Mouse (Mus musculus): ENCODE results near the gene Tor4a. TPM values are rescaled to one million over a fixed set of nuclear protein-coding genes. Genes with fewer than 3 reads are reported as not detected.

The Tor4a gene
- polyA plus RNA-seq, 1 experiment from 2014 or later, result 3.1 TPM

DNA sequence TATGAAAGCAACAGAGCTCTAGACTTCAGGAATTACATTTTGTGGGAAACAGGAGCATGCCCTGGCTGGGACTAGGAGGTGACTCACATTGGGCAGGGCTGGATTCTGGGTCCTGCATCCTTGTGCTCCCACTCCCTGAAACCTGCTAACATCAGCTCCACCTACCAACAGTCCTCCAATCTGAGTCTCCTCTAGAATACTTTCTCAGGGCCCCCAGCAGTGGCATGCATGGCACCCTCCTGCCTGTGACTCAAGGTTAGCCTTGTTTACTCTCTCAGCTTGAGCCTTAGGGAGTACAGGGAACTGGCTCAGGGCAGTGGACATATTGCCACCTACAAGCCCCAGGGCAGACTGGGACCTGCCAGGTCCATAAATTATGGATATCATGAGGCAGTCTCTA is 41.4 kb upstream of the Tor4a start:
- no peak overlapping the region for H3K27ac ChIP-seq (replicated peaks; ENCODE audit: low read depth, low read length)
- no peaks in the 10 kb centered on the region for H3K36me3 ChIP-seq (ENCODE audit: control insufficient read depth, insufficient read depth, low read length)
- H3K4me1 ChIP-seq (ENCODE audit: control insufficient read depth, insufficient read depth, low read length), result peaks cover 11% of the 10 kb centered on the region; the same call in 1 of the 2 replicates
- DNase-seq (ENCODE audit: low spot score) (no peak), ATAC-seq (ENCODE audit: insufficient number of reproducible peaks, low FRiP score, low TSS enrichment, low read depth) (no peak)
- no peak overlapping the region for H3K4me2 ChIP-seq (ENCODE audit: low read depth, severe bottlenecking)
- H3K27me3 ChIP-seq (ENCODE audit: control insufficient read depth, insufficient read depth, low read length), result peaks cover 23% of the 10 kb centered on the region
- no peaks in the 10 kb centered on the region for H3K9me3 ChIP-seq (ENCODE audit: control insufficient read depth, low read length)
- no peak overlapping the region for H3K4me3 ChIP-seq (ENCODE audit: low read depth, low read length)
- H3K9ac ChIP-seq (ENCODE audit: low read length), result no peak overlapping the region

DNA sequence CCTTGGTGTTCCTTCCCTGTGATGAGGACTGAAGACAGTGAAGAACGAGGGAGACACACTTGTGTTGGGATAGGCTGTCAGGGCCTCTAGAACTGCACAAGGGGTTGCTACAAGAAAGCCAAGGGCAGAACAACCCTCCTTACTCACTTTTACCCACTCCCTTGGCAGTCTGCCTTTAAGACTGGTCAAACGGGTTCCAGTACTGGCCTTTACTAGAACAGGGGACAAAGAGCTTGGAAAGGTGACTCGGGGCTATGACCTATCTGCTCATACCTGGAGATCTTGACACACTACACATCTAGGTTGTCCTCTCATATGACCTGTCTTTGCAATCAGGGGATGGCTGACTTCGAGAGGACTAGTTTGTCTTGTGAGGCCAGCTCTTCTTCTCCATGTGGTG is 40.8 kb upstream of the Tor4a start:
- ATAC-seq (ENCODE audit: insufficient number of reproducible peaks, low FRiP score, low TSS enrichment, low read depth) (no peak), DNase-seq (ENCODE audit: low spot score) (no peak)
- Histone ChIP-seq H3K4me2 (ENCODE audit: low read depth, severe bottlenecking) (no peak overlapping the region), H3K4me3 (ENCODE audit: low read depth, low read length) (no peak overlapping the region), H3K36me3 (ENCODE audit: control insufficient read depth, insufficient read depth, low read length) (no peaks in the 10 kb centered on the region), H3K9ac (ENCODE audit: low read length) (no peak overlapping the region), H3K27ac (replicated peaks; ENCODE audit: low read depth, low read length) (no peak overlapping the region), H3K27me3 (ENCODE audit: control insufficient read depth, insufficient read depth, low read length) (peaks cover 18% of the 10 kb centered on the region), H3K4me1 (ENCODE audit: control insufficient read depth, insufficient read depth, low read length) (peaks cover 11% of the 10 kb centered on the region; the same call in 1 of the 2 replicates), H3K9me3 (ENCODE audit: control insufficient read depth, low read length) (no peaks in the 10 kb centered on the region)
- WGBS, result 61% methylated on average over 4 of the region's 4 CpGs

DNA sequence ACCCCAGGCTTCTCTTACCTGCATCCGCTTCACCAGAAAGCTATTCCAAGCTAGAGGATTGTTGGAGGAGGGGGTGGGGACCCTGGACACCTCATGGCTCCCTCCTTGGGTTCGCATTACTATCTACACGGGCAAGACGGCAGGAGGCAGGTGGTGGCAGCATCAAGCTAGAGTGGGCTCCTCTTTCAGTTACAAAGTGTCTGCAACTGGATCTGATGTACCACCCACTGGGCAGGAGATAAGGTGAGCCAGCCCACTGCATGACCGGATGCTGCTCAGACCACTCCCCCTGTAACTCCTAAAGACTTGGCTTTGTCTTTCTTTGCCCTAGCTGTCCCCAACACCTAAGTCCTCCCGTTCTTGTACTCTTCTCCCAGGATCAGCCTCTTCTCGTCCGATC is 39.9 kb upstream of the Tor4a start, which contains the start of gene Rnf224:
Rnf224 (minus strand) TSS at position 174 of the 400 bp plus-strand sequence.
- Histone ChIP-seq H3K27me3 (ENCODE audit: control insufficient read depth, insufficient read depth, low read length) (peaks cover 10% of the 10 kb centered on the region), H3K9me3 (ENCODE audit: control insufficient read depth, low read length) (no peaks in the 10 kb centered on the region), H3K4me1 (ENCODE audit: control insufficient read depth, insufficient read depth, low read length) (peaks cover 8% of the 10 kb centered on the region; the same call in 1 of the 2 replicates), H3K27ac (replicated peaks; ENCODE audit: low read depth, low read length) (no peak within 1 kb of the TSS), H3K9ac (ENCODE audit: low read length) (no peak within 1 kb of the TSS), H3K4me2 (ENCODE audit: low read depth, severe bottlenecking) (no peak within 1 kb of the TSS), H3K4me3 (ENCODE audit: low read depth, low read length) (no peak within 1 kb of the TSS), H3K36me3 (ENCODE audit: control insufficient read depth, insufficient read depth, low read length) (no peaks in the 10 kb centered on the region)
- DNase-seq (ENCODE audit: low spot score) (no peak), ATAC-seq (ENCODE audit: insufficient number of reproducible peaks, low FRiP score, low TSS enrichment, low read depth) (no peak)
- 34% methylated on average over 8 of the region's 8 CpGs for WGBS

DNA sequence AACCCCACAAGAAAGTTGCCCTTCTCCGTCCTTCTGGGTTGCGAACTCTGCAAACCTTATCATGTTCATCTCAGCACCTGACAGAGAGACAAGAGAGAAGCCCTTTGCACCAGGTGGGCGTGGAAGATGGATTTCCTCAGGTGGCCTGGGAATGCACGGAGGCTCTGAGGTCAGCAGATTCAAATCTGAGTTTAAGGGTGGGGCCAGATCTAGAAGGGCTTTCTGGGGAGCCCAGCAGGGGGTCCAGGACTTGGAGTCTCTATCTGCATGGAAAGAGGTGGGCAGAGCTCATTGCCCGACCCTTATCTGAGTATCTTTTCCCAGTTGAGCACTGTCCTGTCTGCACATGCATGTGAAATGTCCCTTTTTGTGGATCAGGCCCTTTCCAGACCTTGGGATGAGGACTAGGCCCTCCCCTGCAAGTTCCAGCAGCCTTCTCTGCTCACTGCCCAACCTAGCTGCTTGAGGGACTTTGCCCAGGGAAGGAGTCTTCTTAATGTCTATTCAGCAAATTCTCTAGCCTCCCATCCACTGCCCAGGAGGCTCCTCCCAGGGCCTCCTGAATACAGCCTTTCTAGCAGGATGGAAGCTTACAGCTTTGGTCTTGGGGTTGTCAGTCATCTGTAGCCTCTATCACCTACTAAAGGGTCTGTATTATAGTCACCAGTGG is 38.0 kb upstream of the Tor4a start:
- no peaks in the 10 kb centered on the region for H3K4me1 ChIP-seq (ENCODE audit: control insufficient read depth, insufficient read depth, low read length)
- ATAC-seq (ENCODE audit: insufficient number of reproducible peaks, low FRiP score, low TSS enrichment, low read depth) (no peak), DNase-seq (ENCODE audit: low spot score) (no peak)
- H3K9ac ChIP-seq (ENCODE audit: low read length), result no peak overlapping the region
- 71% methylated on average over 5 of the region's 5 CpGs for WGBS
- H3K27ac ChIP-seq (replicated peaks; ENCODE audit: low read depth, low read length), result no peak overlapping the region
- H3K36me3 ChIP-seq (ENCODE audit: control insufficient read depth, insufficient read depth, low read length), result no peaks in the 10 kb centered on the region
- H3K9me3 ChIP-seq (ENCODE audit: control insufficient read depth, low read length), result no peaks in the 10 kb centered on the region
- H3K4me2 ChIP-seq (ENCODE audit: low read depth, severe bottlenecking), result no peak overlapping the region
- no peak overlapping the region for H3K4me3 ChIP-seq (ENCODE audit: low read depth, low read length)
- peaks cover 2% of the 10 kb centered on the region; the same call in 1 of the 2 replicates for H3K27me3 ChIP-seq (ENCODE audit: control insufficient read depth, insufficient read depth, low read length)

DNA sequence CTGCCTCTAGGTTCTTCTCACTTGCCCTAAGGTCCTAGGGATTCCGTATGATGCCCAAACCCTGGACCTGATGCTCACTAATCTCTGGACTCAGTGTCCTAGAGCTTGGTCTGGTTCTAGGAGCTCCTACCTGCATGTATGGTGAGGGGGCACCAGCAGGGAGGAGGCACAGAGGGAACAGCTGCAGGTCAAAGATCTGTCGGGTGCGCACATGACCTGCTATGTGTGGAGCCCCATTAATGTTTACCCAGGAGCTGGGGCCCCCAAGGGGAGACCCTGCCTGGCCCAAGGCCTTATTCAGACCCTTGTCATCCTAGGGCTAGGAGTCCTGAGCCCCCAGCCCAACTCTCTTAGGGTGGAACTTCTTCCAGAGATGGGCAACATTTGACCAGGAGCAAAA is 37.4 kb upstream of the Tor4a start, which contains the start of gene Slc34a3:
Slc34a3 (minus strand) TSS at position 315 of the 400 bp plus-strand sequence.
- Histone ChIP-seq H3K9ac (ENCODE audit: low read length) (no peak within 1 kb of the TSS), H3K4me1 (ENCODE audit: control insufficient read depth, insufficient read depth, low read length) (no peaks in the 10 kb centered on the region), H3K27me3 (ENCODE audit: control insufficient read depth, insufficient read depth, low read length) (peaks cover under 1% of the 10 kb centered on the region; the same call in 1 of the 2 replicates), H3K4me3 (ENCODE audit: low read depth, low read length) (no peak within 1 kb of the TSS), H3K9me3 (ENCODE audit: control insufficient read depth, low read length) (no peaks in the 10 kb centered on the region), H3K4me2 (ENCODE audit: low read depth, severe bottlenecking) (no peak within 1 kb of the TSS), H3K27ac (replicated peaks; ENCODE audit: low read depth, low read length) (no peak within 1 kb of the TSS), H3K36me3 (ENCODE audit: control insufficient read depth, insufficient read depth, low read length) (no peaks in the 10 kb centered on the region)
- ATAC-seq (ENCODE audit: insufficient number of reproducible peaks, low FRiP score, low TSS enrichment, low read depth), result no peak
- 94% methylated on average over 3 of the region's 3 CpGs for WGBS
- no peak for DNase-seq (ENCODE audit: low spot score)

DNA sequence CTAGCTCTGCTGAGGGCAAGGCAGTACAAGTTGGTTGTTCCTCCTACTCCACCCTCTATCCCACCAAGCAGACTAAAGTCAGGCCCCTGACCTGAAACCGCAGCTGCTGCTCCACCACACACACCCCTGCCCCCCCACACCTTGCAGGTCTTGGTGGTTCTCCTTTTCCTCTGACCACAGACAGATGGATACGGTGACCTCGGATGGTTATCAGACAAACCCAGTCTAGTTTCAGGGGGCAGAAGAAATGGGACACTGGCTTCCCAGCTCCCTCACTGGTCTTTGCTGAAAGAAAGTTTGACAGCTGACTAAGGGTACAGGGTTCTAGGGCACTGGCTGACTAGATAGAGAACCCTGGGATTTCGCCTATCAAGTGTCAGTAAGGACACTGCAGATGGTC is 36.7 kb upstream of the Tor4a start:
- Histone ChIP-seq H3K9ac (ENCODE audit: low read length) (no peak overlapping the region), H3K9me3 (ENCODE audit: control insufficient read depth, low read length) (no peaks in the 10 kb centered on the region), H3K4me2 (ENCODE audit: low read depth, severe bottlenecking) (no peak overlapping the region), H3K4me1 (ENCODE audit: control insufficient read depth, insufficient read depth, low read length) (no peaks in the 10 kb centered on the region), H3K27me3 (ENCODE audit: control insufficient read depth, insufficient read depth, low read length) (no peaks in the 10 kb centered on the region), H3K36me3 (ENCODE audit: control insufficient read depth, insufficient read depth, low read length) (no peaks in the 10 kb centered on the region), H3K4me3 (ENCODE audit: low read depth, low read length) (no peak overlapping the region), H3K27ac (replicated peaks; ENCODE audit: low read depth, low read length) (no peak overlapping the region)
- ATAC-seq (ENCODE audit: insufficient number of reproducible peaks, low FRiP score, low TSS enrichment, low read depth) (no peak), DNase-seq (ENCODE audit: low spot score) (no peak)
- 74% methylated on average over 4 of the region's 4 CpGs for WGBS

DNA sequence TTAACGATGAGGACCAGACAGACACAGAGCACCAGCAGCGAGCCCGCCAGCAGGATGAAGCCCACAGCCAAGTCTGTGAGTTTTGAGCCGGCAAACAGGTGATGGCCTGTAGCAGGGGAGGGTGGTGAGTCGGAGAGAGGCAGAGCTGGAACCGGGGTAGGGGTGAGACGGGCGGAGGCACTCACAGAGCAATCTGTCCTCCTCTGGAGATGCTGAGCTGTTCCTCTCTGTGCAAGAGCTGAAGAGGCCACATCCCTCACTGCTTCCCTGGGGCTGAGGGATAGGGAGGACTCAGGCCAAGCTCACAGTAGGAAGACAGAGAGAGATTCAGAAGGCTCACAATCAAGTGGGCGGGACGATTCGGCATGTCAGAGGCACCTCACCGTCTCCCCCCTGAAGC is 34.4 kb upstream of the Tor4a start:
- DNase-seq (ENCODE audit: low spot score) (no peak), ATAC-seq (ENCODE audit: insufficient number of reproducible peaks, low FRiP score, low TSS enrichment, low read depth) (no peak)
- no peak overlapping the region for H3K27ac ChIP-seq (replicated peaks; ENCODE audit: low read depth, low read length)
- WGBS, result 57% methylated on average over 12 of the region's 12 CpGs
- no peaks in the 10 kb centered on the region for H3K4me1 ChIP-seq (ENCODE audit: control insufficient read depth, insufficient read depth, low read length)
- no peak overlapping the region for H3K4me2 ChIP-seq (ENCODE audit: low read depth, severe bottlenecking)
- no peaks in the 10 kb centered on the region for H3K36me3 ChIP-seq (ENCODE audit: control insufficient read depth, insufficient read depth, low read length)
- H3K4me3 ChIP-seq (ENCODE audit: low read depth, low read length), result no peak overlapping the region
- H3K9ac ChIP-seq (ENCODE audit: low read length), result no peak overlapping the region
- H3K27me3 ChIP-seq (ENCODE audit: control insufficient read depth, insufficient read depth, low read length), result no peaks in the 10 kb centered on the region
- no peaks in the 10 kb centered on the region for H3K9me3 ChIP-seq (ENCODE audit: control insufficient read depth, low read length)

DNA sequence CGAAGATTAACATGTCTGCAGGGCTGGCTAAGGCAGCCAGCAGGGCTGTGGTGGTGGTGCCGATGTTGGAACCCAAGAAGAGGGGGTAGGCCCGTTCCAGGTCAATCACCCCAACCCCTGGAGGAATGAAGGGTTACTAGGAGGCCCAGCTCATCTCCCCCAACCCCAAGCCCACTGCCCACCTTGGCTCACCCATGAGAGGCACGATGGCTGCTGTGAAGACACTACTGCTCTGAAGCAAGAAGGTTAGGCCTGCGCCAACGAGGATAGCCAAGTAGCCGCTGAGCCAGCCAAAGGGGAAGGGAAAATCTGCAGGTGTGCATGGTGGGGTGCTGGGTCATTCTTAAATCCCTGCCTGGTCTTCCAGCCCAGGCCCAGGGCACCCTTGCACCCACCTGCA is 33.9 kb upstream of the Tor4a start:
- Histone ChIP-seq H3K4me2 (ENCODE audit: low read depth, severe bottlenecking) (no peak overlapping the region), H3K4me1 (ENCODE audit: control insufficient read depth, insufficient read depth, low read length) (peaks cover 2% of the 10 kb centered on the region; the same call in 1 of the 2 replicates), H3K9ac (ENCODE audit: low read length) (no peak overlapping the region), H3K27ac (replicated peaks; ENCODE audit: low read depth, low read length) (no peak overlapping the region), H3K9me3 (ENCODE audit: control insufficient read depth, low read length) (no peaks in the 10 kb centered on the region), H3K27me3 (ENCODE audit: control insufficient read depth, insufficient read depth, low read length) (no peaks in the 10 kb centered on the region), H3K4me3 (ENCODE audit: low read depth, low read length) (no peak overlapping the region), H3K36me3 (ENCODE audit: control insufficient read depth, insufficient read depth, low read length) (no peaks in the 10 kb centered on the region)
- 89% methylated on average over 7 of the region's 7 CpGs for WGBS
- no peak for ATAC-seq (ENCODE audit: insufficient number of reproducible peaks, low FRiP score, low TSS enrichment, low read depth)
- no peak for DNase-seq (ENCODE audit: low spot score)

DNA sequence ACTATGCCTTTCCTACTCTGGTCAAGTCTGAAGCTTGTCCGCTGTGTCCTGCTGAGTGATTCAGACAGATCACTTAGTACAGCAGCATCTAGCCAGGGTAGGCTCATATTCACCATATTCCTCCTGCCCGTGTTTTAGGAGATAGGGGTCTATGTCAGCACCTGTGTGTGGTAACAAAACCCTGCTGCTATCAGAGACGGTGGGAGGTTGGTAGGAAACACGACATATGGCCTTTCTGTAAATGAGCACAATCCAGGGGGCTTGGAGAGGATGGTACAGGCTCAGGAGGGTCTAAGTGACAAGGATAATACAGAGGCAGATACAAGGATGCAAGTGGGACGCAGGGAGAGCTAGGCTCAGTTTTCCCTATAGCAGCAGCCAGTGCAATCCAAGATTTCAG is 32.9 kb upstream of the Tor4a start:
- Histone ChIP-seq H3K4me1 (ENCODE audit: control insufficient read depth, insufficient read depth, low read length) (peaks cover 3% of the 10 kb centered on the region; the same call in 1 of the 2 replicates), H3K27ac (replicated peaks; ENCODE audit: low read depth, low read length) (no peak overlapping the region), H3K4me3 (ENCODE audit: low read depth, low read length) (no peak overlapping the region), H3K4me2 (ENCODE audit: low read depth, severe bottlenecking) (no peak overlapping the region), H3K27me3 (ENCODE audit: control insufficient read depth, insufficient read depth, low read length) (no peaks in the 10 kb centered on the region), H3K9me3 (ENCODE audit: control insufficient read depth, low read length) (no peaks in the 10 kb centered on the region), H3K9ac (ENCODE audit: low read length) (no peak overlapping the region), H3K36me3 (ENCODE audit: control insufficient read depth, insufficient read depth, low read length) (no peaks in the 10 kb centered on the region)
- 86% methylated on average over 5 of the region's 5 CpGs for WGBS
- no peak for DNase-seq (ENCODE audit: low spot score)
- ATAC-seq (ENCODE audit: insufficient number of reproducible peaks, low FRiP score, low TSS enrichment, low read depth), result no peak
